Mouse (Mus musculus): ENCODE data around the gene Siva1. TPM values are rescaled to one million over a fixed set of nuclear protein-coding genes. Genes with fewer than 3 reads are reported as not detected.
A peak's percentile ranks its signal among the peaks of the same experiment; 100 is the strongest.

Siva1 gene
- polyA plus RNA-seq, 1 experiment from 2014 or later: 54.5 TPM

- WGBS: 49% methylated on average over 4 of the region's 4 CpGs
- H3K9ac ChIP-seq (ENCODE audit: low read depth, low read length): no peak overlapping the region
- no peaks in the 10 kb centered on the region for H3K4me1 ChIP-seq (replicated peaks; ENCODE audit: control insufficient read depth, insufficient read depth, low read length)
- no peaks in the 10 kb centered on the region; the same call in 1 of the 2 replicates for H3K36me3 ChIP-seq (ENCODE audit: control insufficient read depth, insufficient read depth)
- no peak overlapping the region for H3K4me2 ChIP-seq (replicated peaks; ENCODE audit: low read depth)
- H3K9me3 ChIP-seq (ENCODE audit: control insufficient read depth): no peaks in the 10 kb centered on the region
- no peaks in the 10 kb centered on the region for H3K27me3 ChIP-seq (replicated peaks; ENCODE audit: control insufficient read depth, insufficient read depth, low read length)
- TF ChIP-seq CTCF (IDR thresholded peaks at IDR 0.05; ENCODE audit: low read depth): no peak
- no peak for ATAC-seq
- H3K27ac ChIP-seq (ENCODE audit: low read depth, low read length): no peak overlapping the region
- no peak overlapping the region for H3K4me3 ChIP-seq (ENCODE audit: low read depth, low read length)
Measured at GRCm38 (mm10) chr12:112599198-112599597, 45.3 kb upstream of the Siva1 start.

DNA sequence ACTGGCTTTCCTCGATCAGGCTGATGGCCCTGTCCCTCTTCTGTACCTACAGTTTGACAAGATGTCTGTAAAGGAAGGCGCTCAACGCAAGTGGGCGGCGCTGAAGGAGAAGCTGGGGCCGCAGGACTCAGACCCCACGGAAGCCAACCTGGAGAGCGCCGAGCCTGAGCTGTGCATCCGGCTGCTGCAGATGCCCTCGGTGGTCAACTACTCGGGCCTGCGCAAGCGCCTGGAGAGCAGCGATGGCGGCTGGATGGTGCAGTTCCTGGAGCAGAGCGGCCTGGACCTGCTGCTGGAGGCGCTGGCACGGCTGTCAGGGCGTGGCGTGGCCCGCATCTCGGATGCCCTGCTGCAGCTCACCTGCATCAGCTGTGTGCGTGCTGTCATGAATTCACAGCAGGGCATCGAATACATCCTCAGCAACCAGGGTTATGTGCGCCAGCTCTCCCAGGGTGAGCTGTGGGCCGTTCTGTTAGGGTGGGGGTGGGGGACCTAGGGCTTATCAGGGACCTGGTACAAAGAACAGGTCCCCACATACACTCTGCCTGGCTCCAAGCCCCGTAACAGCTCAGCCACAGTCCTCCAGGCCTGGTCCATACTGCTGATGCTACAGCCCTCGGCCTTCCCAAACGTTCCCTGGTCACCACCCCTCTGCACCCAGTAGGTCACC, 44.4 kb upstream of the Siva1 start:
- H3K27ac ChIP-seq (ENCODE audit: low read depth, low read length): no peak overlapping the region
- H3K9me3 ChIP-seq (ENCODE audit: control insufficient read depth): no peaks in the 10 kb centered on the region
- TF ChIP-seq CTCF (IDR thresholded peaks at IDR 0.05; ENCODE audit: low read depth): no peak
- no peaks in the 10 kb centered on the region for H3K4me1 ChIP-seq (replicated peaks; ENCODE audit: control insufficient read depth, insufficient read depth, low read length)
- WGBS: 87% methylated on average over 30 of the region's 30 CpGs
- H3K9ac ChIP-seq (ENCODE audit: low read depth, low read length): no peak overlapping the region
- no peak for ATAC-seq
- H3K4me3 ChIP-seq (ENCODE audit: low read depth, low read length): no peak overlapping the region
- H3K27me3 ChIP-seq (replicated peaks; ENCODE audit: control insufficient read depth, insufficient read depth, low read length): no peaks in the 10 kb centered on the region
- H3K36me3 ChIP-seq (ENCODE audit: control insufficient read depth, insufficient read depth): no peaks in the 10 kb centered on the region; the same call in 1 of the 2 replicates
- no peak overlapping the region for H3K4me2 ChIP-seq (replicated peaks; ENCODE audit: low read depth)

DNA sequence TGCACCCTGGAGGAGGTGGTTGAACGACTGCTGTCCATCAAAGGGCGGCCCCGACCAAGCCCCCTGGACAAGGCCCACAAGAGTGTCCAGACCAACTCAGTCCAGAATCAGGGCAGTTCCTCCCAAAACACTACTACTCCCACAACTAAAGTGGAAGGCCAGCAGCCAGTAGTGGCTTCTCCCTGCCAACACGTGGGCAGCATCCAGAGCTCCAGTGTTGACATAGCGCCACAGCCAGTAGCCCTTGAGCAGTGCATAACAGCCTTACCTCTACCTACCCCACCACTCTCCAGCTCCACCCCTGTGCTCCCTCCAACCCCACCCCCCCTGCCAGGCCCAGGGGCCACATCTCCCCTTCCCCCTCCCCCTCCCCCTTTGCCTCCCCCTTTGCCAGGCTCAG, 40.5 kb upstream of the Siva1 start:
- H3K4me3 ChIP-seq (ENCODE audit: low read depth, low read length): no peak overlapping the region
- no peak overlapping the region for H3K4me2 ChIP-seq (replicated peaks; ENCODE audit: low read depth)
- peaks cover 16% of the 10 kb centered on the region; the same call in 1 of the 2 replicates for H3K36me3 ChIP-seq (ENCODE audit: control insufficient read depth, insufficient read depth)
- no peaks in the 10 kb centered on the region for H3K4me1 ChIP-seq (replicated peaks; ENCODE audit: control insufficient read depth, insufficient read depth, low read length)
- no peaks in the 10 kb centered on the region for H3K27me3 ChIP-seq (replicated peaks; ENCODE audit: control insufficient read depth, insufficient read depth, low read length)
- WGBS: 83% methylated on average over 5 of the region's 5 CpGs
- H3K27ac ChIP-seq (ENCODE audit: low read depth, low read length): no peak overlapping the region
- no peak overlapping the region for H3K9ac ChIP-seq (ENCODE audit: low read depth, low read length)
- TF ChIP-seq CTCF (IDR thresholded peaks at IDR 0.05; ENCODE audit: low read depth): no peak
- ATAC-seq: no peak
- no peaks in the 10 kb centered on the region for H3K9me3 ChIP-seq (ENCODE audit: control insufficient read depth)

- H3K27me3 ChIP-seq (replicated peaks; ENCODE audit: control insufficient read depth, insufficient read depth, low read length): no peaks in the 10 kb centered on the region
- no peaks in the 10 kb centered on the region for H3K9me3 ChIP-seq (ENCODE audit: control insufficient read depth)
- peak; percentile 37; the same call in 1 of the 2 replicates for ATAC-seq
- no peak overlapping the region for H3K9ac ChIP-seq (ENCODE audit: low read depth, low read length)
- H3K4me1 ChIP-seq (replicated peaks; ENCODE audit: control insufficient read depth, insufficient read depth, low read length): no peaks in the 10 kb centered on the region
- peak; percentile 68 for TF ChIP-seq CTCF (IDR thresholded peaks at IDR 0.05; ENCODE audit: low read depth)
- H3K4me3 ChIP-seq (ENCODE audit: low read depth, low read length): no peak overlapping the region
- H3K27ac ChIP-seq (ENCODE audit: low read depth, low read length): no peak overlapping the region
- WGBS: 71% methylated on average over 20 of the region's 20 CpGs
- H3K36me3 ChIP-seq (ENCODE audit: control insufficient read depth, insufficient read depth): peaks cover 18% of the 10 kb centered on the region; the same call in 1 of the 2 replicates
- H3K4me2 ChIP-seq (replicated peaks; ENCODE audit: low read depth): no peak overlapping the region
Measured at GRCm38 (mm10) chr12:112604709-112605649, 39.5 kb upstream of the Siva1 start.

- Histone ChIP-seq H3K27ac (ENCODE audit: low read depth, low read length) (no peak overlapping the region), H3K9me3 (ENCODE audit: control insufficient read depth) (no peaks in the 10 kb centered on the region), H3K27me3 (replicated peaks; ENCODE audit: control insufficient read depth, insufficient read depth, low read length) (no peaks in the 10 kb centered on the region), H3K4me1 (replicated peaks; ENCODE audit: control insufficient read depth, insufficient read depth, low read length) (no peaks in the 10 kb centered on the region), H3K4me2 (replicated peaks; ENCODE audit: low read depth) (no peak overlapping the region), H3K4me3 (ENCODE audit: low read depth, low read length) (no peak overlapping the region), H3K36me3 (ENCODE audit: control insufficient read depth, insufficient read depth) (peaks cover 18% of the 10 kb centered on the region; the same call in 1 of the 2 replicates), H3K9ac (ENCODE audit: low read depth, low read length) (no peak overlapping the region)
- 49% methylated on average over 6 of the region's 6 CpGs for WGBS
- TF ChIP-seq CTCF (IDR thresholded peaks at IDR 0.05; ENCODE audit: low read depth): peak; percentile 96
- peak; percentile 60; the same call in 1 of the 2 replicates for ATAC-seq
Measured at GRCm38 (mm10) chr12:112605766-112606165, 38.7 kb upstream of the Siva1 start.

GRCm38 (mm10) chr12:112606998-112607397, 37.5 kb upstream of the Siva1 start:
- Histone ChIP-seq H3K36me3 (ENCODE audit: control insufficient read depth, insufficient read depth) (peaks cover 18% of the 10 kb centered on the region; the same call in 1 of the 2 replicates), H3K4me3 (ENCODE audit: low read depth, low read length) (no peak overlapping the region), H3K4me2 (replicated peaks; ENCODE audit: low read depth) (no peak overlapping the region), H3K4me1 (replicated peaks; ENCODE audit: control insufficient read depth, insufficient read depth, low read length) (no peaks in the 10 kb centered on the region), H3K9ac (ENCODE audit: low read depth, low read length) (no peak overlapping the region), H3K27me3 (replicated peaks; ENCODE audit: control insufficient read depth, insufficient read depth, low read length) (no peaks in the 10 kb centered on the region), H3K9me3 (ENCODE audit: control insufficient read depth) (no peaks in the 10 kb centered on the region), H3K27ac (ENCODE audit: low read depth, low read length) (no peak overlapping the region)
- 74% methylated on average over 6 of the region's 6 CpGs for WGBS
- ATAC-seq: no peak
- TF ChIP-seq CTCF (IDR thresholded peaks at IDR 0.05; ENCODE audit: low read depth): no peak

All from intestine, postnatal 0 days (tissue).